Mouse (Mus musculus) thymus, postnatal 0 days (tissue): ENCODE measurements at regions not wholly inside any gene's neighbourhood (a gene's known extent, or its start where the extent isn't known, plus 50 kb on each side); places are given as distances from the start of the nearest gene placed in this dataset.

Source experiments
- DNase-seq: peaks from one replicate; pipeline ENCODE4 v3.0.0-alpha.2; 2015; ENCODE audit warnings: low spot score

- no peak for DNase-seq
Observed at GRCm38 (mm10) chr4:52666768-52667480, 70.8 kb downstream of the Toporsl start.

DNA sequence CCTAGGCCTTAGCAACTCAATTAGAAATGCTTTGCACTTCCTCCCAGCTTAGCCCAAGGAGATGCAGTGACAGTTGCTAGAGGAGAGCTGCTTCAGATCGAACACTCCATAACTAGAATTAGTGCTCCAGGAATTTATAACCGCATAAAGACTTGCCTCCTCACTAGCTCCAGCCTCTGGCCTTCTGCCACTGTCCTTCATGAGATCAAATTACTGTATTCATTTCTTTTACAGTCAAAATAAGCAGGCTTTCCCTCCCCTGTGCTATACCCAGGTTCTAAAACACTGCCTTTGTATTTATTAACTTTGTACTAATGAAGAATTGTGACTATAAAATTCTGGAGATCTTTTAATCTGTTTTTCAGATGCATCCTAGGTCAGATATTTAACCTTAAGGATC, 104.8 kb upstream of the Olfr275 start:
- DNase-seq = no peak

DNA sequence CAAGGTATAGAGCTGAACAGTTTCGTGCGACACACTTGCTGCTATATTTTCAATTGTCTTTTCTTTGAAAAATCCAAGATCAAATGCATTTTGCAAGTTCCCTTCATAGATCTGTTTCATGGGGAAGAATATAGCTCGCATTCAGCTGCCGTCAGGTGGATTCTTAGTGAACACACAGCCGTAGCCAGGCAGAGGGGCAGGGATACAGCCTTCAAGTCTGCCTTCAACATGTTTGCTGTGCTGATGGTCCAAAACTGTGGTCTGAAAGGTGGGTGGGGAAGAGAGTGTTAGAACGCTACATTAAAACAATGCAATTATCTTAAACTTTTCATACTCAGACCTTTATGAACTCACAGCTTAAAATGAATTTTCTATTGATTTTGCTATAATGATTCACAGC, 88.2 kb upstream of the Olfr275 start:
- no peak for DNase-seq

GRCm38 (mm10) chr4:52726625-52727297, 87.6 kb upstream of the Olfr275 start:
- peak; percentile 26 for DNase-seq

DNA sequence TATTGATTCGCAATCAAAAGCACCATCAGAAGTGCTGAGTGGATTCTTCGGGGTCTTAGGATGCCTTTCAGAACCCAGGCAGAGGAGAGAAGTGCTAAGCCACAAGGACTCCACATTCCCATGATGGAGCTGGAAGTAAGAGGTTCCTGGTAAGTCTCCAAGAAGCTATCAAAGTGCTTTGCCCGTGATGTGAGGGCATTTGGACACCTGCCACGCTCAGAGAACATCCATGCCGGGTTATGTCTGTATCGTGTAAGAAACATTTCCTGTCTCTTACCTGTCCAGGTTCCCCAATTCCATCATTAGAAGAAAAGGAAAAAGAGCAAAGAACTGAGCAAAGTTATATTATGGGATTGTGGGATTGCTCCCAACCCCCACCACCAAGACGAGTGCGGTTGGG, 81.3 kb upstream of the Olfr275 start:
- no peak for DNase-seq

DNA sequence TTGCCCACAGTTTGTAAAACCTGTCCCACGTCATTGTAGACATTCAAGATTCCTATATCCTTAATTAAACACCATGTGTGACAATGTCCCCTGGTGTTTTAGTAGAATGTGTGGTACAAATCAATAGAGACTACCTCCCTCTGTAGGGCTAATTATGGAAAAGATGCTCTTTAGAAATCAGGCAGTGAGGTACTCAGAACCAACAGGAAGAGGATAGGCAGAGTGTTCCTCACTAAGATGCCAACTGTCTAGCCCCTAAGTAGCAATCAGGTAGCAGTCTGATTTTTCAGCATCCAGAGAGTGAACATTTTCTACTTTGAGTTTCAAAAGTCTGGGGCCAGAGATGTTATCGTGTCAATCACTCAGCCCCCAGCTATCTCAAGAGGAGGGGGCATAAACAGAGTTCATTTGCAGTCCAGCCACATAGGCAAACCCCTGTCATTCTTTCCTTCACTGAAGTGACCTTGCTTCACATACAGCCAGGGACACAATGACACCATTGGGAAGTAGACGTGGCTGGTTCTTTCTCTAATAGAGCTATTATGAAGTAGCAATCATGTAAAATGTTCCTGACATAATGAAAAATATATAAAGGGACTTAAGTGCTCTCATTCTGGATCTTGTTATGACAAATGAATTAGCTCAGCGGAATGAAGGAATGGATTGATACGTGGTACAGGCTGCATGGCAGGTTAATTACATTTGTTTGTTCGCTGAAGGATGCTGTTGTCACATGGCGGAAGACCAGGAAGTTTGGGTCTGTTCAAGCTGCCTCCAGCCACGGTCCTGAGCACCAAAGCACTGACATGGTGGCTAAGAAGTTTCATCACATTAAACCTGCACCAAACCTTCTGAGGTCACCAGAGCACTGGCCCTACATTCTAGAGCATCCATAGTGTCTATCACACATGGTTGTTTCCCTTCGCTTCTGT, 74.6 kb upstream of the Olfr275 start:
- DNase-seq = no peak

DNA sequence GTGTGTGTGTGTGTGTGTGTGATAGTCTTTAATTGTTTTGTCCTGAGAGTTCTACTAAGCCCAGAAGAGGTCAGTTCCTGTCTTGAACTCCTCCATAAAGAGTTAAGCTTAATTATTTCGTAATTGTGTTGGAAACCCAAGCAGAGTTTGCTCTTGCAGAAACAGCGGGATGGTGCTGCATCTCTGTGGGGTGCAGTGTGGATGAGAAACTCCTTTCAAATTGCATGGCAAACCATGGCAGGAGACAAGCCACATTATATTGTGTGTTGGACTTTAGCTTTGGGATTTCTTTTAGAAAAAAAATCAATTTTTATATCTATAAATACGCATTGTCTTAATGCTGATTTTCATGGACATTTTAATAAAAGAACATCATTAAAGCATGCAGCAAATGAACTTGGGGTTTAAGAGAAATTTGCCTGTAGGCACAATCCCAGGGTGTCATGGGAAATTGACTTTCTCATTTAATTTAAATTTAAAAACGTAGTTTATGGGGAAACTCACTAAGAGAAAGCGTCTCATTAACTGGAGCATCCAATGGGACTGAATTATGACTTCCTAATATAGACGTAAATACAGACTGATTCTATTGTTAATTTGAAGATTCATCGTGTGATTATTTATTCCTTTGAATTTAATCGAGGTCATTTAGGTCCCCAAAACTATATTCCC, 61.4 kb upstream of the Olfr275 start:
- no peak for DNase-seq
